Mouse (Mus musculus) hindbrain, embryonic 13.5 days (tissue): ENCODE results near the gene Arhgef3. TPM values are rescaled to one million over a fixed set of nuclear protein-coding genes. Genes with fewer than 3 reads are reported as not detected.

Experiments
- ATAC-seq: fragments of 200-750 bp; cut with Nextera tagmentation; 2 replicates; pipeline ENCODE4 v1.8.0; 2017; ENCODE audit warnings: moderate TSS enrichment; ENCODE audit not compliant: low FRiP score
- H3K27ac ChIP-seq: fragments of 300-500 bp; sonication (generic); 2 replicates; pipeline ENCODE4 v1.5.1; 2015; ENCODE audit warnings: inconsistent platforms, mild to moderate bottlenecking, moderate library complexity
- H3K27me3 ChIP-seq: fragments of 300-500 bp; sonication (generic); 2 replicates; pipeline ENCODE4 v1.6.1; 2015; ENCODE audit warnings: mild to moderate bottlenecking, inconsistent platforms
- H3K36me3 ChIP-seq: fragments of 300-500 bp; sonication (generic); 2 replicates; pipeline ENCODE4 v1.6.1; 2015; ENCODE audit warnings: mild to moderate bottlenecking, inconsistent platforms
- H3K4me1 ChIP-seq: fragments of 300-500 bp; sonication (generic); replicated peaks from 2 replicates; pipeline ENCODE4 v1.6.1; 2015; ENCODE audit warnings: inconsistent platforms
- H3K4me2 ChIP-seq: fragments of 300-500 bp; sonication (generic); 2 replicates; pipeline ENCODE4 v1.6.1; 2015; ENCODE audit warnings: inconsistent platforms, mild to moderate bottlenecking, moderate library complexity
- H3K4me3 ChIP-seq: fragments of 300-500 bp; sonication (generic); 2 replicates; pipeline ENCODE4 v1.5.1; 2015; ENCODE audit warnings: mild to moderate bottlenecking, inconsistent platforms
- H3K9ac ChIP-seq: fragments of 300-500 bp; sonication (generic); 2 replicates; pipeline ENCODE4 v1.6.1; 2015; ENCODE audit warnings: mild to moderate bottlenecking, inconsistent platforms
- H3K9me3 ChIP-seq: fragments of 300-500 bp; sonication (generic); 2 replicates; pipeline ENCODE4 v1.6.1; 2016; ENCODE audit warnings: inconsistent platforms
- WGBS: fragments of 180-500 bp; shearing (Covaris S2); methylation state at CpG from one replicate; pipeline ENCODE4 v1.1.7; 2015; 5-methylcytosine and 5-hydroxymethylcytosine counted together
- microRNA-seq: library from miRNA; unstranded; fragments of <30 nt; microRNA quantifications from one replicate; pipeline ENCODE4, GENCODE M21; 2016
- polyA plus RNA-seq: library from polyadenylated mRNA; unstranded; fragments of >200 nt; fragmentation: Nextera tagmentation; extraction: Ambion mirVana; gene quantifications from 2 replicates; pipeline ENCODE4 v1.2.1, GENCODE M21; 2015

Arhgef3 gene
- polyA plus RNA-seq, 1 experiment from 2014 or later = 6.2 TPM

DNA sequence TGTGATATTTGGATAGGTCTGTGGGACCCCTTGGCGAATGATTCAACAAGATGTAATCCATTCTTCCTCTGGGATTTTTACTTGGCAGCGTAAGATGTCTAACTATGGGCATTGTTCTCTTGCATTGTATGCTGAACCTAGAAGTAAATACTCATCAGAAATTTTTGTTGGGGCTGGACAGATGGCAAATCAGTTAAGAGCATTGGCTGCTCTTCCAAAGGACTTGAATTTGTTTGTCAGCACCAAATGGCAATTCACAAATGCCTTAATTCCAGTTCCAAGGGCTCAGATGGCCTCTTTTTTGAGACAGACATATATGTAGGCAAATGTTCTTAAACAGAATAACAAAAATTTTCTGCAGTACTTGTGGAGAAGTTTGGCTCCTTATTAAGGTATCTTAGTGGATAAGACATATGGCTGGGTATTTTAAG, 330.2 kb downstream of the Arhgef3 start:
- no peak for ATAC-seq
- Histone ChIP-seq H3K9me3 (no peaks in the 10 kb centered on the region), H3K4me2 (no peak overlapping the region), H3K36me3 (peaks cover 42% of the 10 kb centered on the region), H3K27me3 (no peaks in the 10 kb centered on the region), H3K27ac (no peak overlapping the region), H3K4me1 (no peaks in the 10 kb centered on the region), H3K9ac (no peak overlapping the region), H3K4me3 (no peak overlapping the region)
- 76% methylated on average over 2 of the region's 2 CpGs for WGBS

- H3K36me3 ChIP-seq = peaks cover 49% of the 10 kb centered on the region
- WGBS = 95% methylated on average over 4 of the region's 4 CpGs
- ATAC-seq = no peak
Measured at GRCm38 (mm10) chr14:27446963-27447362, 332.3 kb downstream of the Arhgef3 start.

More at GRCm38 (mm10) chr14:27446963-27447362, 332.3 kb downstream of the Arhgef3 start:
- Histone ChIP-seq H3K9ac (no peak overlapping the region), H3K27ac (no peak overlapping the region), H3K4me3 (no peak overlapping the region), H3K4me2 (no peak overlapping the region), H3K4me1 (no peaks in the 10 kb centered on the region), H3K9me3 (no peaks in the 10 kb centered on the region), H3K27me3 (no peaks in the 10 kb centered on the region)

Small RNA genes within 50 kb of the gene (microRNA-seq; reads per million reads assigned to microRNA genes)
- not detected for gene Gm23633

Other genes starting within 250 kb of the Arhgef3 start
- 0.22 TPM in 1 of 2 replicates, not detected in the other for gene Asb14, start 220.3 kb upstream of the Arhgef3 start, polyA plus RNA-seq
- gene Appl1, start 143.7 kb upstream of the Arhgef3 start, polyA plus RNA-seq = 69.3 and 69.8 TPM in 2 replicates
- gene Hesx1, start 120.5 kb upstream of the Arhgef3 start, polyA plus RNA-seq = not detected in 2 replicates
- gene Il17rd, start 76.0 kb upstream of the Arhgef3 start, polyA plus RNA-seq = 2.8 and 3.4 TPM in 2 replicates